Mouse (Mus musculus): Measurements from ENCODE around the gene Cd300lg.
A peak's percentile ranks its signal among the peaks of the same experiment; 100 is the strongest.

The Cd300lg gene

DNA sequence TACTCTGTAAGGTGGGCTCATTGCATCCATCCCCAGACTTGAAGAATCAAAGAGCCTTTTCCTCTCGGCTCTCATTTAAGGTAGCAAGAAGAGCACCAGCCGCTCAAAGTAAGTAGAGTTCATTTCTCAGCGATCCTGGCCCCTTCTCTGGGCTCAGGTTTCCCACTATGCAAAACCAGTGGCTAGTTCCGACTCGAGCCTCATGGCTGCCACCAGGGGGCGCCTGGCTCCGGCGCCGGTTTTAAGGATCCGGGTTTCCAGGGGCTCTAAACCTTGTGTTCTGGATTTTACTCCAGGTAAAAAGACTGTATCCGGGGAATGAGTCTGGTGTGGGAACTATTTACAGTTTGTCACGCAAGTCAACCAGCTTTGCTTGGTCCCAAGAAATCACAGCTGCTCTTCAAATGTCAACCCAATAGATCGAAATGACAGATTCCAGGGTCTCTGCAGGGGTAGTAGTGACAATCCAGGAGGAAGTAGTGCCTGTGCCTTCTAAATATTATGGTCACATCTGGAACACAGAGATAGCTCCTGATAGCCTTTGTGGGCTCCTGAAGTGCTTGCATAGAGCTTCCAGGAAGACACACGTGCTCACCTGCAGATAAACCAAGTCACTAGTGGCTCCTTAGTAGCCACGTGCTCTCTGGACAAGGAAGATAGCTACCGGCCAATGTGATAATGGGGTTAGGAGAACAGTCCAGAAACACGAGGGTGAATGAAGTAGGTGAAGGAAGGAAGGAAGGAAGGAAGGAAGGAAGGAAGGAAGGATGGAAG, 61.4 kb downstream of the Cd300lg start:
- peak; percentile 74 to 77 for DNase-seq

Measured in cerebellum, postnatal 36 days (tissue).